10 mouse cellular contexts compared by ENCODE assay signal in genomic region chr6:128992753-128993152, GRCm38 (mm10). TPM values are rescaled to one million over a fixed set of nuclear protein-coding genes. Genes with fewer than 3 reads are reported as not detected.
DNase-seq lines count a peak whose midpoint lies in the region; ATAC-seq and TF ChIP-seq lines count a peak whose summit lies in the region.
"Had no signal": no experiment of that assay in that cellular context is flagged by ENCODE, and none has a peak within 500 bp of the region (broad histone marks: within the 10 kb centered on the region; RNA-seq: fewer than 3 reads in every experiment).

No protein-coding gene starts in this region.

- WGBS in lung, adult 2 months, result 35% methylated on average over 3 of the region's 3 CpGs
- 15% methylated on average over 3 of the region's 3 CpGs for WGBS in embryonic facial prominence, embryonic 13.5 days
- WGBS in limb, embryonic 12.5 days, result 60% methylated on average over 3 of the region's 3 CpGs

- no peaks in the 10 kb centered on the region for H3K27me3 ChIP-seq in embryonic facial prominence, embryonic 13.5 days
- no peaks in the 10 kb centered on the region for H3K27me3 ChIP-seq in limb, embryonic 12.5 days
- H3K27me3 ChIP-seq: Patski had no signal

- peak overlapping the region; percentile 44; the same call in 1 of the 2 replicates for H3K9ac ChIP-seq in embryonic facial prominence, embryonic 13.5 days
- no peak overlapping the region for H3K9ac ChIP-seq in limb, embryonic 12.5 days (replicated peaks)

- peak overlapping the region; percentile 13 for H3K4me3 ChIP-seq in lung, adult 2 months (replicated peaks; ENCODE audit: extremely low read depth, low read depth, low read length)
- H3K4me3 ChIP-seq in embryonic facial prominence, embryonic 13.5 days, result peak overlapping the region; percentile 20
- no peak overlapping the region for H3K4me3 ChIP-seq in limb, embryonic 12.5 days (replicated peaks)
- no peak overlapping the region for H3K4me3 ChIP-seq in left cerebral cortex, adult 2 months

- H3K9me3 ChIP-seq in embryonic facial prominence, embryonic 13.5 days, result no peaks in the 10 kb centered on the region
- H3K9me3 ChIP-seq in limb, embryonic 12.5 days, result no peaks in the 10 kb centered on the region

- peak; percentile 15 for DNase-seq in lung, adult 2 months
- DNase-seq in lung, postnatal 10 days, result no peak
- DNase-seq in retina, embryonic 14.5 days (ENCODE audit: low spot score), result peak; percentile 83
- no peak for DNase-seq in urinary bladder, adult 2 months (ENCODE audit: low spot score)
- DNase-seq in left cerebral cortex, adult 2 months (ENCODE audit: extremely low spot score in 1 of 2, low spot score in 2 of 2), result no peak
- DNase-seq in layer of hippocampus, postnatal 14 days (ENCODE audit: low spot score in 2 of 2), result no peak

- H3K4me2 ChIP-seq in embryonic facial prominence, embryonic 13.5 days, result peak overlapping the region; percentile 44
- H3K4me2 ChIP-seq in limb, embryonic 12.5 days, result peak overlapping the region; percentile 18

- no peak for TF ChIP-seq CTCF in lung, adult 2 months (IDR thresholded peaks at IDR 0.05; ENCODE audit: insufficient read depth, low read length)
- TF ChIP-seq CTCF in left cerebral cortex, adult 2 months (IDR thresholded peaks at IDR 0.05), result no peak

- H3K4me1 ChIP-seq in lung, adult 2 months (ENCODE audit: control insufficient read depth, insufficient read depth, low read length), result peaks cover 13% of the 10 kb centered on the region
- H3K4me1 ChIP-seq in embryonic facial prominence, embryonic 13.5 days, result peaks cover 28% of the 10 kb centered on the region
- peaks cover 6% of the 10 kb centered on the region for H3K4me1 ChIP-seq in limb, embryonic 12.5 days (replicated peaks)

- ATAC-seq in embryonic facial prominence, embryonic 13.5 days (ENCODE audit: insufficient number of reproducible peaks, insufficient read depth, low FRiP score, low TSS enrichment, low read depth), result peak; percentile 66; the same call in 1 of the 2 replicates
- ATAC-seq in limb, embryonic 12.5 days (ENCODE audit: insufficient number of reproducible peaks, insufficient read depth, low FRiP score, low TSS enrichment, low read depth), result 0 out of 2 replicates have a peak, but pooled peaks have one; percentile 20

- intact Hi-C loops in left cerebral cortex, adult 2 months (cut with DNase I), result no loop called here

- peak overlapping the region; percentile 90 for H3K27ac ChIP-seq in embryonic facial prominence, embryonic 13.5 days
- H3K27ac ChIP-seq in limb, embryonic 12.5 days, result peak overlapping the region; percentile 77
- no peak overlapping the region for H3K27ac ChIP-seq in left cerebral cortex, adult 2 months

- TF ChIP-seq POLR2A in lung, adult 2 months (IDR thresholded peaks at IDR 0.05; ENCODE audit: borderline replicate concordance, extremely low read depth, low read depth, low read length), result no peak

- H3K36me3 ChIP-seq in embryonic facial prominence, embryonic 13.5 days, result no peaks in the 10 kb centered on the region
- H3K36me3 ChIP-seq in limb, embryonic 12.5 days, result no peaks in the 10 kb centered on the region

RNA-seq across cellular contexts. Expression of gene Klrb1f, which starts 52.9 kb away (rescaled TPM):
- polyA plus RNA-seq in lung, adult 2 months (2012; rRNA removed), result 0.38 and 1.3 TPM in 2 replicates
- 0.72 TPM in 1 of 2 replicates, not detected in the other for polyA plus RNA-seq in embryonic facial prominence, embryonic 13.5 days (2015; fragmentation: Nextera tagmentation; extraction: Ambion mirVana)
- polyA plus RNA-seq in limb, embryonic 12.5 days (2016; fragmentation: Nextera tagmentation; extraction: Ambion mirVana), result 0.13 TPM in 1 of 2 replicates, not detected in the other
- 0.37 and 0.54 TPM in 2 replicates for polyA plus RNA-seq in urinary bladder, adult 2 months (2012; rRNA removed)
- not detected for total RNA-seq in left cerebral cortex, adult 2 months (2021)
- not detected for total RNA-seq in layer of hippocampus, postnatal 14 days (2021)
- polyA plus RNA-seq: Patski had no signal

RNA-seq across cellular contexts. Expression of gene Clec2g, which starts 58.6 kb away (rescaled TPM):
- polyA plus RNA-seq in lung, adult 2 months (2012; rRNA removed), result 0.70 TPM in 1 of 2 replicates, not detected in the other
- 0.38 and 1.3 TPM in 2 replicates for polyA plus RNA-seq in embryonic facial prominence, embryonic 13.5 days (2015; fragmentation: Nextera tagmentation; extraction: Ambion mirVana)
- not detected in 2 replicates for polyA plus RNA-seq in limb, embryonic 12.5 days (2016; fragmentation: Nextera tagmentation; extraction: Ambion mirVana)
- polyA plus RNA-seq in urinary bladder, adult 2 months (2012; rRNA removed), result 0.03 and 0.15 TPM in 2 replicates
- total RNA-seq in left cerebral cortex, adult 2 months (2021), result under 1 TPM in 1 of 2 experiments, not detected in 1; 0.52 TPM
- not detected for total RNA-seq in layer of hippocampus, postnatal 14 days (2021)
- polyA plus RNA-seq: gonadal fat pad, adult 2 months had no signal

Comparison
In these comparisons a context has a peak if more than half of its experiments do, and no peak if none do; other contexts are left out.
1. DNase-seq: peak in lung, adult 2 months (single experiment) and retina, embryonic 14.5 days (single experiment); none in lung, postnatal 10 days (single experiment), urinary bladder, adult 2 months (single experiment), left cerebral cortex, adult 2 months (0 of 2) and layer of hippocampus, postnatal 14 days (0 of 2).
2. H3K4me3 ChIP-seq: peak in lung, adult 2 months (single experiment) and embryonic facial prominence, embryonic 13.5 days (single experiment); none in limb, embryonic 12.5 days (single experiment) and left cerebral cortex, adult 2 months (single experiment).